Mouse (Mus musculus) kidney, embryonic 16.5 days (tissue): ENCODE measurements around the gene Ick. TPM values are rescaled to one million over a fixed set of nuclear protein-coding genes. Genes with fewer than 3 reads are reported as not detected.
"Not testable (repeated sequence)": the region's sequence is repeated elsewhere in the genome, so short reads cannot be mapped to it uniquely, and the experiment has no call there.

Experiments used
- ATAC-seq: fragments of 200-750 bp; cut with Nextera tagmentation; 2 replicates; pipeline ENCODE4 v1.8.0; 2017; ENCODE audit warnings: moderate TSS enrichment; ENCODE audit not compliant: low FRiP score, low TSS enrichment
- H3K27ac ChIP-seq: fragments of 300-500 bp; sonication (generic); 2 replicates; pipeline ENCODE4 v1.5.1; 2014; ENCODE audit warnings: low read length
- H3K27me3 ChIP-seq: fragments of 300-500 bp; sonication (generic); 2 replicates; pipeline ENCODE4 v1.6.1; 2014; ENCODE audit warnings: low read length, control low read depth, mixed read lengths; ENCODE audit not compliant: insufficient read depth
- H3K36me3 ChIP-seq: fragments of 300-500 bp; sonication (generic); 2 replicates; pipeline ENCODE4 v1.6.1; 2014; ENCODE audit warnings: low read length, control low read depth, mixed read lengths; ENCODE audit not compliant: insufficient read depth
- H3K4me1 ChIP-seq: fragments of 300-500 bp; sonication (generic); 2 replicates; pipeline ENCODE4 v1.6.1; 2014; ENCODE audit warnings: low read length, control low read depth, mixed read lengths; ENCODE audit not compliant: insufficient read depth
- H3K4me2 ChIP-seq: fragments of 300-500 bp; sonication (generic); replicated peaks from 2 replicates; pipeline ENCODE4 v1.6.1; 2014; ENCODE audit warnings: low read depth, low read length
- H3K4me3 ChIP-seq: fragments of 300-500 bp; sonication (generic); 2 replicates; pipeline ENCODE4 v1.5.1; 2014; ENCODE audit warnings: mild to moderate bottlenecking, low read length
- H3K9ac ChIP-seq: fragments of 300-500 bp; sonication (generic); replicated peaks from 2 replicates; pipeline ENCODE4 v1.6.1; 2014; ENCODE audit warnings: low read length
- H3K9me3 ChIP-seq: fragments of 300-500 bp; sonication (generic); 2 replicates; pipeline ENCODE4 v1.6.1; 2016; ENCODE audit warnings: low read length, control low read depth
- WGBS: fragments of 180-500 bp; shearing (Covaris S2); extraction: QIAGEN DNeasy Blood & Tissue Kit; methylation state at CpG from one replicate; pipeline ENCODE4 v1.1.7; 2014; 5-methylcytosine and 5-hydroxymethylcytosine counted together
- polyA plus RNA-seq: library from polyadenylated mRNA; unstranded; fragments of >200 nt; fragmentation: Nextera tagmentation; extraction: Ambion mirVana; gene quantifications from 2 replicates; pipeline ENCODE4 v1.2.1, GENCODE M21; 2015

The Ick gene
- polyA plus RNA-seq, 1 experiment from 2014 or later = 21.7 TPM

DNA sequence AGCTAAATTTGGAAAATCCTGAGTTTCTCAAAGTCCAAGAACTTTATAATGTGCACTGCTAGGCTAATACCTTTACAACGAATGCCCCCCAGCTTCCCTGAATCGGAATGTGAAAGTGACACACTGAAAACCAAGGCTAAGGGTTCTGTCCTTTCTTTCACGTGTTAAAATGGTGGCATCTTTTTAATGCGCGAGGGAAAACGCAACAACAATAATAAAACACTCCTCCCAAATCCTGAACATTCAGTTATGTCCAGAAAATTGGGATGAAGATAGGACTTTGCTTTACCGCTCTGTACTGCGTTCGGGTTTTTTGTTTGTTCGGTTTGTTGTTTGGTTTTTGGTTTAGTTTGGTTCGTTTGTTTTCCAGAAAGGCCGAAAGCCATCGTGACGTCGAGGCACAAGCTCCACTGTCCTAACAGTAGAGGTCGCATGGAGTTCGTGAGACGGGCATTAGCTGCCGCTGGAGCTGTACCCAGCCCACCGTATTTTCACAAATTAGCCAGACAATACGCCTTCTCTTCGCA lies 67.3 kb downstream of the Ick start:
- under 1% methylated on average over 22 of the region's 22 CpGs for WGBS
- H3K9me3 ChIP-seq = no peaks in the 10 kb centered on the region
- H3K27me3 ChIP-seq = no peaks in the 10 kb centered on the region
- H3K4me1 ChIP-seq = peaks cover 14% of the 10 kb centered on the region; the same call in 1 of the 2 replicates
- H3K4me3 ChIP-seq = peak overlapping the region; percentile 73
- H3K36me3 ChIP-seq = no peaks in the 10 kb centered on the region
- peak overlapping the region; percentile 59 for H3K4me2 ChIP-seq
- peak; percentile 73; the same call in 1 of the 2 replicates for ATAC-seq
- peak overlapping the region; percentile 98 for H3K27ac ChIP-seq
- peak overlapping the region; percentile 88 for H3K9ac ChIP-seq

DNA sequence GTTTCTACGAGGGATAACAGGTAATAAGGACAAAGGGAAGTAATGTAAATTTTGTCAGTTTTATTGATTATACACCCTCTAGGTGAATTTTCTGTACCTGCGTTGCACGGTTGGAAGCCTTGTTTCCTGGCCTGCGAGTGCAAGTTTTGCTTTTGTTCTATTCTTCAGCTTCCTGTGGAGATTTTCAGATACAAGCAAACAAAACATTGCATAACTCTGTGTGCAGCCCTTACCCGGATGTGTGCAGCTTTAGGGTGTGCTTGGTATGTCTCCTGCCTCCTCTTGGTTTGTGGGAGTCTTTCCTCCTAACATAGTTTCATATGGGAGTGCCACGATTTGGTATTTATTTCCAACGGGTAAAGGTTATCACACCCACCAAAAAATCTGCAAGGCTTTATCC lies 67.8 kb downstream of the Ick start:
- WGBS = 10% methylated on average over 7 of the region's 7 CpGs
- H3K4me1 ChIP-seq = peaks cover 14% of the 10 kb centered on the region; the same call in 1 of the 2 replicates
- H3K9ac ChIP-seq = peak overlapping the region; percentile 88
- peak overlapping the region; percentile 59 for H3K4me2 ChIP-seq
- peak overlapping the region; percentile 98 for H3K27ac ChIP-seq
- ATAC-seq = no peak
- H3K27me3 ChIP-seq = no peaks in the 10 kb centered on the region
- H3K4me3 ChIP-seq = peak overlapping the region; percentile 73
- H3K9me3 ChIP-seq = no peaks in the 10 kb centered on the region
- H3K36me3 ChIP-seq = no peaks in the 10 kb centered on the region

DNA sequence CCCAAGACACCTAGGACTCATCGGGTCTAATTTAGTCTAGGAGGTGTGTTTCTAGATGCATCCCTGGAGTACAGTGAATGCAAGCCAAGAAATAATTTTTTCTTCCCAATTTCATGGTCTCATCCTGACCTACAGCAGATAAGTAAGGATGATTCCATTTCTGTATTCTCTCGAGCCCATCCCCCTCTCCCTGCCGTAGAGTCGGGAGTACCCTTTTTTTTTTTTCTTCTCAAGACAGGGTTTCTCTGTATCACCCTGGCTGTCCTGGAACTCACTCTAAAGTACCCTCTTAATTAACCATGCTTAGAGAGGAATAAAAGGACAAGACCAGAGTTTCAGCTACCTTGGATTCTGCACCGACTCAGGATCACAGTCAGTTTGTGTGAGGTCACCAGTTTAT lies 69.2 kb downstream of the Ick start:
- no peaks in the 10 kb centered on the region for H3K36me3 ChIP-seq
- H3K9me3 ChIP-seq = no peaks in the 10 kb centered on the region
- no peak overlapping the region for H3K27ac ChIP-seq
- H3K27me3 ChIP-seq = no peaks in the 10 kb centered on the region
- H3K4me1 ChIP-seq = peaks cover 14% of the 10 kb centered on the region; the same call in 1 of the 2 replicates
- ATAC-seq = no peak
- no peak overlapping the region for H3K9ac ChIP-seq
- H3K4me2 ChIP-seq = no peak overlapping the region
- 80% methylated on average over 5 of the region's 5 CpGs for WGBS
- no peak overlapping the region for H3K4me3 ChIP-seq

DNA sequence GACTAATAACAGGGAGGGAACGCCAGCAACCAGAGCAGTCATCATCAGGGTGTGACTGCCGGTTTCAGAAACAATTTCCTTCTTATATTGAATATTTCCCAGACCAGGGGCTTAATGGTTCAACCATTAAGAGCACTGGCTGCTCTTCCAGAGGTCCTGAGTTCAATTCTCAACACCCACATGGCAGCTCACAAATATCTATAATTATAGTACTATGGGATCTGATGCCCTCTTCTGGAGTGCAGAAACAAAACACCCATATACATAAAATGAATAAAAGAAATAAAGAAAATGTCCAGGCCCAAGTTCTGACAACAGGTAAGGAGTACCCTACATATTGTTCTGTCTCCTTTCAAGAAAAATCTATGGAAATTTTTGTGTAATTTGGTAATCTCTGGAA lies 70.1 kb downstream of the Ick start:
- ATAC-seq = no peak
- no peak overlapping the region for H3K27ac ChIP-seq
- H3K4me3 ChIP-seq = no peak overlapping the region

DNA sequence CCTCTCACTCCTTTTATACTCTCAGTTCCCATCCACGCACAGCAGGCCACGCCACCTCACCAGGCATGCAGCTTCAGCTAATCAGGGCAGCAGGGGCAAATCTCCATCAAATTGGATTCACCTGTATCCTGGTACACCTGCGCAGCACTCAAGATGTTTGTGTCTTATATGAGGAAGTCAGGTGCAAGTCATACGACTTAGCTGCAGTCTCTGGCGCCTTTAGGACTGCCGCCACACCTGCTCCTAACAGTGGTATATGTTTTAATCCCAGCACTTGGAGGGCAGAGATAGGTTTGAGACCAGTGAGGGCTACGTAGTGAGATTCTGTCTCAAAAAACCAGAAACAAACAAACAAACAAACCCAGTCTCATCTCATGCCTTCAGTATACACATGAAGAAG lies 73.5 kb downstream of the Ick start, which contains the start of gene Gsta4:
TSS of gene Gsta4 (plus strand) at position 301 of the 400 bp plus-strand sequence.
- not testable (repeated sequence) for H3K27ac ChIP-seq, ATAC-seq, H3K9ac ChIP-seq, H3K27me3 ChIP-seq, H3K36me3 ChIP-seq, H3K4me3 ChIP-seq, H3K4me2 ChIP-seq, H3K9me3 ChIP-seq, H3K4me1 ChIP-seq
- 98% methylated on average over 4 of the region's 7 CpGs for whole genome bisulfite sequencing

More for the DNA sequence above, 70.1 kb downstream of the Ick start:
- no peaks in the 10 kb centered on the region for H3K9me3 ChIP-seq
- no peaks in the 10 kb centered on the region for H3K27me3 ChIP-seq
- no peak overlapping the region for H3K9ac ChIP-seq
- peaks cover 14% of the 10 kb centered on the region; the same call in 1 of the 2 replicates for H3K4me1 ChIP-seq
- 82% methylated on average over 2 of the region's 2 CpGs for WGBS
- H3K4me2 ChIP-seq = no peak overlapping the region
- H3K36me3 ChIP-seq = no peaks in the 10 kb centered on the region

DNA sequence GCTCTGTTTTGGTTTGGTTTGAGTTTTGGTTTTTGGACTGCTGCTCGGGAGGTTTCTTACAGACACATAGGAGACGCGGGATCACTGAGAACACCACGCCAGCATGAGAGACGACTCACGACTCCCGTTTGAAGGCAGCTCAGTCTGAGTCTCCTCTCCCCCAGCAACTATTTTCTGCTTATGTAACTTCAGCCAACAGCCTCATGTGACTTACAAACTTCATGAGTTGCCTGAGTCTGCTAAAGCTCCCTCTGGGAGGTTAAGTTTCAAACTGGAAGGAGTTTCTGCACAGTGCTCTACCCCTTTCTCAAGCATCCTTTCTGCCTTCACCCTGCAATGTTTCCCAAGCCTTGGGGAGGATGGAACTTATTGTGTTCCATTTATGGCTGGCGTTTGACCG lies 76.7 kb downstream of the Ick start:
- Histone ChIP-seq H3K27me3 (no peaks in the 10 kb centered on the region), H3K27ac (no peak overlapping the region), H3K4me1 (peaks cover 4% of the 10 kb centered on the region), H3K9ac (no peak overlapping the region), H3K4me3 (no peak overlapping the region), H3K36me3 (no peaks in the 10 kb centered on the region), H3K9me3 (no peaks in the 10 kb centered on the region), H3K4me2 (no peak overlapping the region)
- no peak for ATAC-seq
- 74% methylated on average over 9 of the region's 9 CpGs for WGBS

DNA sequence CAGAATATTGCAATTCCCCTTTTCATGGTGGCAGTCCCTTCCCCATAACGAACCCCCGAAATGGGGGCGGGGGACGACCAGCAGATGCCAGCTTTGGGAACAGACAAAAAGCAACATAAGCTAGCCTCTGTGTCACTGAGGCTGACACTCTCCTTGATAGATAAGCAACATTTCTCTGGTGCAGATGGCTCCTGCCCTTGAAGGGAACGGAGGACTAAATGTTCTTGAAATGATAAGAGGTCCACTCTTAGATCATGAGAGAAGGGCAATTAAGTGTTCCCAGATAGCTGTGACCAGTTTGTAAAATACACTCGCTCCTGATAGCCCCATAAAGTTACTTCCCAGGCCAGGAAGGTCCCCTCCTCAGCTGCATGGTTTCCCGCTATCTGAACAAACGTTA lies 79.9 kb downstream of the Ick start:
- H3K36me3 ChIP-seq = no peaks in the 10 kb centered on the region
- no peak overlapping the region for H3K4me3 ChIP-seq
- WGBS = 70% methylated on average over 8 of the region's 8 CpGs
- H3K27me3 ChIP-seq = no peaks in the 10 kb centered on the region
- no peaks in the 10 kb centered on the region for H3K9me3 ChIP-seq
- H3K4me1 ChIP-seq = peaks cover 20% of the 10 kb centered on the region
- ATAC-seq = no peak
- no peak overlapping the region for H3K9ac ChIP-seq
- H3K4me2 ChIP-seq = no peak overlapping the region
- H3K27ac ChIP-seq = no peak overlapping the region

DNA sequence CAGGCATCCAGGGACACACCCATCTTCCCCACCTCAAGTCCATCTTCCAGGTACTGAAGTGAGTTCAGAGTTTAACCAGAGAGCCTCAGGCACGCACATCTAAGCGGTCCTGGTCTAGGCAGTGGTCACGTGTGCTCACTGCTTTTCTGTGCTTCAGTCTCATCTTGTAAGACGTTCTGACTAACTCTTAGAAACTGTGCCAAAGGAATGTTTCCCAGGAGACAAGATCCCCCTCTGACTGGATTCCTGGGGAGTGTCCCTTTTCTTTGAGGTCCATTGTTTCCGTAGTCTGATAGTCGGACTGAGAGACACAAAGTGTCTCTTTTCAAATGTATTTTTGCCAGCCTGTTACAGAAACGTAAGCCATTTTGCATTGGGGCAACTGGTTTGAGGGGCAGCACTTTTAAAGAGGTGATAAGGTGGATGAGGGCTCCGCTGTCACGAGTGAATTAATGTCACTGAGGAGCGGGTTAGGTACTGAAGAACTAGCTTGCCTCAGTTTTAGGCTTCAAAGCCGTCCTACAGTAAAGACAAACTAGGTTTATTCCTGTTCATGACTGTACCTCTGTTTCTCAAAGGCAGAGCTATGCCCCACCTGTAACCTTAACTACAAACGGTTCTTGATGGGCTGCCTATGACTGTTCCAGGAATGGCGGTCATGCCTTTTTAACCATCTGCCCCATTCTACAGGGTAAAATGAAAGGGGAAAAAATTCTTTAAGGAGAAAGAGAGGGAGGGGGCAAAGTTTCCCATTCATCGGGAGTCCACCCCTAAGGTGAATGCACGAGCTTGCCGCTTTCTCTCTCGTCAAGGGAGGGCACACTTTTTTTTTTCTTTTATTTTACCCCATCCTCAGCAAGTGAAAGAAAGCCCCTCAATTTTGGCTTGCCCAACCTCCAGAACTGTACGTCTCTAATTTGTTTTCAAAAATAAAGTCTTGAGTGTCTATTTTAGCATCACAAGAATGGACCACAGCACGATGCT lies 82.0 kb downstream of the Ick start:
- no peak; the same call in 1 of the 2 replicates for ATAC-seq

DNA sequence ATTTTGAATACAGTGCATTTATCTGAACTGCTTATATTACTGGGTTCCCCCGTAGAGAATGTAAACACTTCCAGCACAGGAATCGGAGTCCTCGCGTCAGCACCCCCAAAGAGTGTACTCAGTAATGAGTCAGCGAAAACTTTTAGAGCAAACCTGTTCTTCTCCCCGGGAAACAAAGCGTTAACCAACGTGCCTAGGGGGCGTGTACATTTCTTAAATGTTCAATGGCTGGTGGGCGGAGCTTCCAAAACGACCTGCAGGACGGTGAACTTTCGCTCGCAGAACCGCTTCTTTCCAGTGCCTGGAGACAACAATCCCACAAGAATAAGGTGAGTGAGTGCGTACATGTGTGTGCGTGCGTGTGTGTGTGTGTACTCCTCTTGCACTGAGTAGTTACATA lies 82.7 kb downstream of the Ick start:
- H3K9me3 ChIP-seq = no peaks in the 10 kb centered on the region
- H3K27ac ChIP-seq = peak overlapping the region; percentile 56; the same call in 1 of the 2 replicates
- no peaks in the 10 kb centered on the region for H3K27me3 ChIP-seq
- H3K9ac ChIP-seq = peak overlapping the region; percentile 52
- H3K4me3 ChIP-seq = peak overlapping the region; percentile 46
- peak overlapping the region; percentile 68 for H3K4me2 ChIP-seq
- under 1% methylated on average over 18 of the region's 18 CpGs for WGBS
- no peaks in the 10 kb centered on the region for H3K36me3 ChIP-seq
- ATAC-seq = peak; percentile 60; the same call in 1 of the 2 replicates
- H3K4me1 ChIP-seq = peaks cover 20% of the 10 kb centered on the region

More for the DNA sequence above, 82.0 kb downstream of the Ick start:
- WGBS = 2% methylated on average over 19 of the region's 19 CpGs
- Histone ChIP-seq H3K27ac (no peak overlapping the region), H3K4me3 (peak overlapping the region; percentile 46), H3K27me3 (no peaks in the 10 kb centered on the region), H3K9ac (peak overlapping the region; percentile 52), H3K4me2 (peak overlapping the region; percentile 68), H3K9me3 (no peaks in the 10 kb centered on the region), H3K36me3 (no peaks in the 10 kb centered on the region), H3K4me1 (peaks cover 20% of the 10 kb centered on the region)
